Mouse (Mus musculus) MEL (cell line): ENCODE results near the gene Itga9. TPM values are rescaled to one million over a fixed set of nuclear protein-coding genes. Genes with fewer than 3 reads are reported as not detected.

Source experiments
- DNase-seq: peaks from one replicate; pipeline ENCODE4 v3.0.0; 2011; ENCODE audit warnings: low read depth, low spot score
- H3K27ac ChIP-seq: 2 replicates; pipeline ENCODE4 v1.5.1; 2012; ENCODE audit warnings: low read depth, mild to moderate bottlenecking, control low read depth, low read length, moderate library complexity; ENCODE audit not compliant: control insufficient read depth
- H3K27me3 ChIP-seq, 2 experiments: fragments of 150-350 bp in 1 of 2; sonication (generic) in 1 of 2; 2 replicates each; pipeline ENCODE4 v1.6.1; 2012; ENCODE audit warnings: low read length in 2 of 2, mild to moderate bottlenecking in 2 of 2, improper control_type of control experiment in 1 of 2, moderate library complexity in 1 of 2; ENCODE audit not compliant: insufficient read depth in 2 of 2, control insufficient read depth in 1 of 2
- H3K36me3 ChIP-seq, 2 experiments: 2 replicates each; pipeline ENCODE4 v1.6.1; 2012 to 2014; ENCODE audit warnings: low read length in 2 of 2, improper control_type of control experiment in 1 of 2, inconsistent platforms in 1 of 2, mild to moderate bottlenecking in 1 of 2; ENCODE audit not compliant: insufficient read depth in 2 of 2, control insufficient read depth in 1 of 2
- H3K4me1 ChIP-seq, 2 experiments: fragments of 150-350 bp in 1 of 2; sonication (generic) in 1 of 2; 2 replicates each; pipeline ENCODE4 v1.6.1; 2012; ENCODE audit warnings: low read length in 2 of 2, improper control_type of control experiment in 1 of 2, mild to moderate bottlenecking in 1 of 2; ENCODE audit not compliant: insufficient read depth in 2 of 2, control insufficient read depth in 1 of 2
- H3K4me3 ChIP-seq, 2 experiments: fragments of 150-350 bp in 1 of 2; sonication (generic) in 1 of 2; 2 replicates each; pipeline ENCODE4 v1.5.1; 2012; ENCODE audit warnings: low read depth in 2 of 2, low read length in 2 of 2, mild to moderate bottlenecking in 2 of 2, moderate library complexity in 2 of 2, control low read depth in 1 of 2, improper control_type of control experiment in 1 of 2; ENCODE audit not compliant: control insufficient read depth in 1 of 2, insufficient read depth in 1 of 2
- H3K79me2 ChIP-seq: 2 replicates; pipeline ENCODE4 v1.6.1; 2012; ENCODE audit warnings: mild to moderate bottlenecking, low read length, moderate library complexity; ENCODE audit not compliant: control insufficient read depth, poor library complexity, insufficient read depth
- H3K9ac ChIP-seq: 2 replicates; pipeline ENCODE4 v1.6.1; 2012; ENCODE audit warnings: low read depth, mild to moderate bottlenecking, control low read depth, low read length, moderate library complexity; ENCODE audit not compliant: control insufficient read depth, poor library complexity, severe bottlenecking
- H3K9me3 ChIP-seq: fragments of 150-350 bp; sonication (generic); replicated peaks from 2 replicates; pipeline ENCODE4 v1.6.1; 2012; ENCODE audit warnings: mild to moderate bottlenecking, low read length, improper control_type of control experiment, moderate library complexity; ENCODE audit not compliant: insufficient read depth
- CHD1 ChIP-seq: IDR thresholded peaks from 2 replicates; pipeline ENCODE4 v1.6.1; 2012; ENCODE audit warnings: low read depth, mild to moderate bottlenecking, inconsistent platforms, low read length, improper control_type of control experiment
- CHD2 ChIP-seq: IDR thresholded peaks from 2 replicates; pipeline ENCODE4 v1.6.1; 2011; ENCODE audit warnings: low read length, improper control_type of control experiment
- ELF1 ChIP-seq: IDR thresholded peaks from 2 replicates; pipeline ENCODE4 v1.6.1; 2014; ENCODE audit warnings: low read depth, mild to moderate bottlenecking, inconsistent platforms, low read length, improper control_type of control experiment, moderate library complexity
- EP300 ChIP-seq, 2 experiments: IDR thresholded peaks; 2 replicates each; pipeline ENCODE4 v1.6.1; 2011; ENCODE audit warnings: improper control_type of control experiment in 2 of 2, low read length in 2 of 2, low read depth in 1 of 2, mild to moderate bottlenecking in 1 of 2
- ETS1 ChIP-seq: IDR thresholded peaks from 2 replicates; pipeline ENCODE4 v1.6.1; 2012; ENCODE audit warnings: low read depth, mild to moderate bottlenecking, inconsistent platforms, low read length, improper control_type of control experiment, moderate library complexity
- GABPA ChIP-seq: IDR thresholded peaks from 2 replicates; pipeline ENCODE4 v1.6.1; 2012; ENCODE audit warnings: low read depth, mild to moderate bottlenecking, inconsistent platforms, low read length, improper control_type of control experiment, moderate library complexity
- GATA1 ChIP-seq: IDR thresholded peaks from 2 replicates; pipeline ENCODE4 v1.6.1; 2011; ENCODE audit warnings: low read depth, low read length, improper control_type of control experiment
- KAT2A ChIP-seq: conservative IDR thresholded peaks from 2 replicates; pipeline ENCODE4 v1.6.1; 2012; ENCODE audit warnings: low read depth, low read length, improper control_type of control experiment, inconsistent platforms
- MAX ChIP-seq: IDR thresholded peaks from 2 replicates; pipeline ENCODE4 v1.6.1; 2011; ENCODE audit warnings: low read length, improper control_type of control experiment
- MAZ ChIP-seq: IDR thresholded peaks from 2 replicates; pipeline ENCODE4 v1.6.1; 2012; ENCODE audit warnings: low read depth, mild to moderate bottlenecking, inconsistent platforms, low read length, improper control_type of control experiment
- MXI1 ChIP-seq: IDR thresholded peaks from 2 replicates; pipeline ENCODE4 v1.6.1; 2011; ENCODE audit warnings: mild to moderate bottlenecking, low read depth, low read length, improper control_type of control experiment
- NELFE ChIP-seq: IDR thresholded peaks from 2 replicates; pipeline ENCODE4 v1.6.1; 2011; ENCODE audit warnings: low read depth, low read length, improper control_type of control experiment
- NRF1 ChIP-seq: IDR thresholded peaks from 2 replicates; pipeline ENCODE4 v1.6.1; 2014; ENCODE audit warnings: low read depth, mild to moderate bottlenecking, inconsistent platforms, low read length, improper control_type of control experiment, moderate library complexity; ENCODE audit not compliant: poor library complexity, insufficient read depth, severe bottlenecking
- POLR2A ChIP-seq, 2 experiments: IDR thresholded peaks; 2 replicates each; pipeline ENCODE4 v1.6.1; 2011 to 2012; ENCODE audit warnings: low read length in 2 of 2, mild to moderate bottlenecking in 2 of 2, control low read depth in 1 of 2, improper control_type of control experiment in 1 of 2, low read depth in 1 of 2, moderate library complexity in 1 of 2; ENCODE audit not compliant: control insufficient read depth in 1 of 2, insufficient read depth in 1 of 2, poor library complexity in 1 of 2
- POLR2AphosphoS2 ChIP-seq: IDR thresholded peaks from 2 replicates; pipeline ENCODE4 v1.6.1; 2011; ENCODE audit warnings: low read length, improper control_type of control experiment
- RCOR1 ChIP-seq: IDR thresholded peaks from 2 replicates; pipeline ENCODE4 v1.6.1; 2012; ENCODE audit warnings: low read depth, mild to moderate bottlenecking, inconsistent platforms, low read length, improper control_type of control experiment
- TAL1 ChIP-seq: IDR thresholded peaks from 2 replicates; pipeline ENCODE4 v1.6.1; 2012; ENCODE audit warnings: mild to moderate bottlenecking, inconsistent platforms, low read length, moderate library complexity, mixed read lengths
- TBP ChIP-seq: IDR thresholded peaks from 2 replicates; pipeline ENCODE4 v1.8.0; 2011; ENCODE audit warnings: low read depth, low read length, improper control_type of control experiment
- TCF12 ChIP-seq: IDR thresholded peaks from 2 replicates; pipeline ENCODE4 v1.6.1; 2014; ENCODE audit warnings: low read depth, mild to moderate bottlenecking, inconsistent platforms, low read length, improper control_type of control experiment, moderate library complexity
- UBTF ChIP-seq: IDR thresholded peaks from 2 replicates; pipeline ENCODE4 v1.6.1; 2012; ENCODE audit warnings: low read depth, mild to moderate bottlenecking, inconsistent platforms, low read length, improper control_type of control experiment, moderate library complexity, borderline replicate concordance; ENCODE audit not compliant: insufficient read depth
- USF1 ChIP-seq: IDR thresholded peaks from 2 replicates; pipeline ENCODE4 v1.6.1; 2014; ENCODE audit warnings: low read depth, mild to moderate bottlenecking, inconsistent platforms, low read length, improper control_type of control experiment, moderate library complexity
- ZC3H11A ChIP-seq: IDR thresholded peaks from 2 replicates; pipeline ENCODE4 v1.6.1; 2012; ENCODE audit warnings: low read depth, mild to moderate bottlenecking, inconsistent platforms, low read length, improper control_type of control experiment
- ZKSCAN1 ChIP-seq: IDR thresholded peaks from 2 replicates; pipeline ENCODE4 v1.6.1; 2012; ENCODE audit warnings: low read depth, mild to moderate bottlenecking, inconsistent platforms, low read length, improper control_type of control experiment, moderate library complexity
- polyA plus RNA-seq, 2 experiments: library from polyadenylated mRNA; stranded (reverse) in 1 of 2; unstranded in 1 of 2; fragments of >175 nt in 1 of 2; fragments of >200 nt in 1 of 2; gene quantifications; 2 replicates each; pipeline versions ENCODE4 v1.2.1 to v1.2.4; 2012; ENCODE audit warnings: low replicate concordance in 2 of 2, low read depth in 1 of 2; ENCODE audit not compliant: insufficient read length in 2 of 2, insufficient read depth in 1 of 2, missing spikeins in 1 of 2
- total RNA-seq: library from RNA; depleted of rRNA; stranded (reverse); fragments of 300-350 nt; gene quantifications from 2 replicates; pipeline ENCODE4 v1.2.3, GENCODE M21; 2012

The Itga9 gene
- total and polyA plus RNA-seq, 3 experiments, result 0.19 to 0.21 TPM; not detected in 1

DNA sequence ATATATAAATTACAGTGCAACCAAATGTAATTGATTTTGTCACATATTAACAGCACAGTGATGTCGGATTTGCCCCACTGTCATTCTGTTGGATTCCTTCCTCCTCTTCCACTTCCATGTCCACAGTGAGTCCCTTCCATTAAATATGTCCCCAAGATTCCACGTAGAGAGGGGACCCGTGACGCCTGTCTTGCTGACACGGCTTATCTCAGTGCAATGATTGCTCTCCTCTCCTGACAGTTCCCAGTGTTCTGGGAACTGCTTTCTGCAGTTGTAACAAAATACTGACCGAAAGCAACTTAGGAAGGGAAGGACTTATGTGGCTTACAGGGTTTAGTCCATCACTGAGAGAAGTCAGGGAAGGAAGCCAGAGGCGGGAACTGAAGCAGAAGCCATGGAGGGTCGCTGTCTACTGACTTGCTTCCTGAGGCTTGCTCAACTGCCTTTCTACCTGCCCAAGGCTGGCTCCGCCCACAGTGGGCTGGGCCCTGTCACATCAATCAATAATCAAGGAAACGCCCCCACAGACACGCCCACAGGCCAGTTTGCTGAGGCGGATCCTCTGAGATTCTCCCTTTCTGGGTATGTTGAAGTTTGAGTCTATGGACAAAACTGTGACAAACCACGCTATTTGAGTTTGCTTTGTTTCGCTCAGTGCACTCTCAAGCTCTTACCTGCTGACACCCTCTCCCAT is 99.0 kb downstream of the Itga9 start:
- H3K79me2 ChIP-seq, result no peaks in the 10 kb centered on the region
- no peak overlapping the region for H3K27ac ChIP-seq
- TF ChIP-seq MAX (no peak), TAL1 (no peak), CHD1 (no peak), GATA1 (no peak), USF1 (no peak), ZC3H11A (no peak), MXI1 (no peak), RCOR1 (no peak), EP300 (IDR thresholded peaks at IDR 0.05; ENCODE audit: low read depth in 1 of 2, low read length in 2 of 2) (no peak), ETS1 (no peak), NELFE (no peak), KAT2A (no peak), CHD2 (no peak), ELF1 (no peak), GABPA (no peak), TBP (no peak), UBTF (no peak)
- no peaks in the 10 kb centered on the region for H3K9me3 ChIP-seq
- no peaks in the 10 kb centered on the region for H3K36me3 ChIP-seq
- H3K9ac ChIP-seq, result no peak overlapping the region
- no peak for DNase-seq
- no peak overlapping the region for H3K4me3 ChIP-seq
- no peaks in the 10 kb centered on the region for H3K27me3 ChIP-seq
- H3K4me1 ChIP-seq, result peaks cover 0 to 3% of the 10 kb centered on the region in 2 experiments; a peak in 1 of 4 replicates

DNA sequence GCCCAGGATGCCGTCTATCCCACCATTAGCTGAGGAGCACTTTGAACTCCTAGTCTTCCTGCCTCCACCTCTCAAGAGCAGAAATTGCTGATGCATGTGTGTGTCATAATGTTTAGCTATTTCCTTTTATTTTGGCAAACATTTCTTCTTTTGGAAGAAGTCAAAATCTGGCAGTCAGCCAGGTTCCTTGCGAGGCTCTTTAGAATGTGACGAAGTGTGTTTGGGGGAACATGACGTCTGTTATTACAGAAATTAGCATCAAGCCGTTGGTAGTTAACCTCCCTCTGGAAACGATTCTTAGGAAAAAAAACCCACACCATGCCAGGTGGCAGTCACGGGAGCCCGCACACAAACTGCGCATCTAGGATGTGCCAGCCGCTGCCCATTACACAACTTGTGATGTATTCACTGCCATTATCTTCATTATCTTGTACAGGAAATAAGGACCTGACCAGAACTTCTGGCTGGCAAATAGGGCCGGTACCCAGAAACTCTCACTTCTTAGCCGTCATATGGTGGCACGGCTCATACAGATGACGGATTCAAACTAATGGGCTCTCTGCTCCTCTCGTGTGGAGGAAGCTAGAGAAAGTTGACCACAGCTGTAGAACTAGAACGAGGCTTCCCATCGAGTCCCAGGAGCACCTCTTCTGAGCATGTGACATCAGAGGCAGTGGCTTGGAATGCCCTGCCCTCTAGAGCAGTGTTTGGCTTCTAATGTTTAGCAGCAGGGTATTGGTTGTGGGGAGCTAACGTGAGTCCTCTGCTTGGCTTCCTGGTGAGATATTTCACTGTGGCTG is 99.9 kb downstream of the Itga9 start:
- Histone ChIP-seq H3K9ac (no peak overlapping the region), H3K4me3 (no peak overlapping the region), H3K9me3 (no peaks in the 10 kb centered on the region), H3K27me3 (no peaks in the 10 kb centered on the region), H3K36me3 (no peaks in the 10 kb centered on the region), H3K79me2 (no peaks in the 10 kb centered on the region), H3K27ac (no peak overlapping the region), H3K4me1 (peaks cover 0 to 3% of the 10 kb centered on the region in 2 experiments; a peak in 1 of 4 replicates)
- peak; percentile 21 for DNase-seq
- no peak for TF ChIP-seq NRF1
- no peak for TF ChIP-seq ETS1
- no peak for TF ChIP-seq TBP
- no peak for TF ChIP-seq TAL1
- no peak for TF ChIP-seq POLR2AphosphoS2
- no peak for TF ChIP-seq POLR2A (IDR thresholded peaks at IDR 0.05; ENCODE audit: control insufficient read depth in 1 of 2, insufficient read depth in 1 of 2, low read depth in 1 of 2, low read length in 2 of 2, poor library complexity in 1 of 2)
- no peak for TF ChIP-seq TCF12
- no peak for TF ChIP-seq ZKSCAN1
- TF ChIP-seq MAZ, result no peak
- no peak for TF ChIP-seq CHD2
- TF ChIP-seq, all 39 proteins: peak for 0
